Mouse (Mus musculus): ENCODE data around the gene Rabepk.

DNA sequence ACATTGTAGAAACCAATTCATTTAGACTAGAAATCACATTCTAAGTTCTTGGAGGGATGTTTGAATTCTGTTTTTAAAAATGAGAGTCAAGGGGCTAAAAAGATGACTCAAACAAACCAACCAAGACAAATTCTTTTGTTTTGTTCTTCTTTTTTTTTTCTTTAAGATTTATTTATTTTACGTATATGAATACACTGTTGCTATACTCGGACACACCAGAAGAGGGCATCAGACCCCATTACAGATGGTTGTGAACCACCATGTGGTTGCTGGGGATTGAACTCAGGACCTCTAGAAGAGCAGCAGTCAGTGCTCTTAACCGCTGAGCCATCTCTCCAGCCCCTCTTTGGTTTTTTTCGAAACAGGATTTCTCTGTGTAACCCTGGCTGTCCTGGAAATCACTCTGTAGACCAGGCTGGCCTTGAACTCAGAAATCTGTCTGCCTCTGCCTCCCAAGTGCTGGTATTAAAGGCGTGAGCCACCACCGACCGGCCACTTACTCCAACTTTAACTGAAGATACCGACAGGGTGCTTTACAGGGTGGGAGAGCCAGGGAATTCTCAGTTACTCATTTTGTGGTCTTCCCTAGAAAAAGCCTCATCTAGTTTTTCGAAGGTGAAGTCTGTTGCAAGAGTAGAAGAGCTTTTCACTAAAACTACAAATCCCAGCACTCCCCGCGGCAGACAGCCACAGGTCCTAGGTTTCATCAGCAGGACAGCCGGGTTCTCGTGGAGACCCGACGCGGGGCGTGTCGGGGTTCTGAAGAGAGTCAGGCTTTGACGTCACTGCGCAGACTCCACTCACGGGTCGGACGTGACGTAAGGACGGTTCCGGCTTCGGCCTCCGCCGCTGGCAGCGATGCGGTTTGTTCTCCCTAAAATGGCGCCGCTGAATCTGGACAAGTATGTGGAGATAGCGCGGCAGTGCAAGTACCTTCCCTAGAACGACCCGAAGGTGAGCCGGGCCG lies 2.1 kb upstream of the Rabepk start:
- TF ChIP-seq GATA1 (IDR thresholded peaks at IDR 0.05; ENCODE audit: borderline replicate concordance, low read length) (no peak), FLI1 (IDR thresholded peaks at IDR 0.05; ENCODE audit: low read length) (no peak)
